Mouse (Mus musculus) cortical plate, adult 2 months (tissue): ENCODE results near the gene Ccdc184.

Source experiments
- CTCF ChIP-seq: fragments of 200-500 bp; IDR thresholded peaks from 2 replicates; pipeline ENCODE4 v1.5.1; 2011; ENCODE audit warnings: mild to moderate bottlenecking, control low read depth, low read length; ENCODE audit not compliant: insufficient read depth; ENCODE audit errors: extremely low read depth
- POLR2A ChIP-seq: fragments of 200-500 bp; IDR thresholded peaks from 2 replicates; pipeline ENCODE4 v1.6.1; 2011; ENCODE audit warnings: mild to moderate bottlenecking, low read length, control low read depth; ENCODE audit not compliant: insufficient read depth; ENCODE audit errors: extremely low read depth

DNA sequence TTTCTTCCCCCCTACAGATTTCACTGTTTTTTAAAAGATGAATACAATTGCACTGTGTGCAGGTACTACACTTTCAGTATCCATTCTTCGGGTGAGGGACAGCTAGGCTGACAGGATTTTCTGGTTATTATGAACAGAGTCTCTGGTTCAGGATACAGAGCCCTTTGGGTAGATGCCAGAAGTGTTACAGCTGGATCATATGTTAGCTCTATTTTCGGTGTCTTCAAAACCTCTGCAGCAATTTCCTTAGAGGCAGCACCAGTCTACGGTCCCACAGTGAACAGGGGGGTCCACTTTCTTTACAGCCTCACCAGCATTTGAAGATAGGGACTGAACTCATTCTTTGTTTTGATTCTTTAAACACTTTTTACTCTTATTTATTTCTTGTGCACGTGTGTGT lies 17.5 kb downstream of the Ccdc184 start:
- TF ChIP-seq POLR2A (no peak), CTCF (no peak)
